Mouse (Mus musculus) layer of hippocampus, adult 11-12 months (tissue): ENCODE data around the gene Grip1.

Source experiments
- DNase-seq: peaks from one replicate; pipeline ENCODE4 v3.0.0; 2022; ENCODE audit warnings: low spot score

Grip1 gene

DNA sequence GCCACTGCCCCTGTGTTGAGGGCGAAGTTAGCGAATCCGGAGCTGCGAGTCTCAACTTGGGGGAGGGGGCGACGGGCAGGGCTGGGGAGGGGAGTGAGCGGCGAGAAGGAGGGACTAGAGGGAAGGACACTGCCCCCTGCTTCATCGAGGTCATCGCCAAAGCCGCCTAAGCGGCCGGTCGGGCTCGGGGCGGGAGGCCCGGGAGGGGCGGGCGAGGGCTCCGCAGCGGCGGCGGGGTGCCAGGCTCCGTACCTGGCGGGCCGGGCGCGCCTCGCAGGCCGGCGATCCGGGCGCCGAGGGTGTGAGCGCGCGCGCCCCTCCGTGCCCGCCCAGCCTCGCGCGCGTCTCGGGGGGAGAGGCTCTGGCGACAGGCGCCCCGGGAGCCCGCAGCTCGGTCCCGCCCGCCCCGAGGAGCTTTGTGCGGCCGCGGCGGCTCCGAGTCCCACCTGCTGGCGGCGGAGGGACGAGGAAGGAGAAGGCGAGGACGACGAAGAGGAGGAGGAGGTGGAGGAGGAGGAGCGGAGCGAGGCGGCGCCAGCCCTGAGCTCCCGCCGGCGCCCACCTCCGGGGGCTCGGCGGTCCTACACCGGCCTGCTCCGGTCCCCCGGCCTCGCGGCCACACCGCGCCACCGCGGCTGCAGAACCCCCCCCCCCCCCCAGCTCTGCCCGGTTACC is at the start of gene Grip1:
Gene Grip1 (plus strand): TSS at position 400 of the 675 bp plus-strand sequence.
- peak; percentile 10 for DNase-seq

GRCm38 (mm10) chr10:119405103-119405502 is 48.5 kb upstream of the Grip1 start:
- no peak for DNase-seq

GRCm38 (mm10) chr10:119405612-119406011 is 48.0 kb upstream of the Grip1 start:
- DNase-seq = no peak

DNA sequence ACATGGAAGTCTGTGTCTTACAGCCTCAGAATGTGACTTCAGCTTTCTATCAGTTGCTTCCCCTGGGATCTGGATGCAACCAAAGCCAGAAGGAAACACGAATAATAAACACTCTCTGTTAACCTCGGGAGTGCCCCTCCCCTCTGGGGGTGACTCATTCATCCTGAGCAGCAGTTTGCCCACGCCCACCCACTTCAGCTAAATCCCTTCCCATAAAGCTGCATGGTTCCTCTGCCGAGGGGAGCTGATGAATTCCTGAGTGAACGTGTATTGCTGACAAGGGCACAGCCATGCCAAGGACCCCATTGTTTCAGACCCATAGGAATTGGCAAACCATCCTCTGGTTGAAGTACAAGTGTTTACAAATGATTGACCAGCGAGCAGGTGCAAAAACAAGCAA is 45.3 kb upstream of the Grip1 start:
- peak; percentile 14 for DNase-seq

DNA sequence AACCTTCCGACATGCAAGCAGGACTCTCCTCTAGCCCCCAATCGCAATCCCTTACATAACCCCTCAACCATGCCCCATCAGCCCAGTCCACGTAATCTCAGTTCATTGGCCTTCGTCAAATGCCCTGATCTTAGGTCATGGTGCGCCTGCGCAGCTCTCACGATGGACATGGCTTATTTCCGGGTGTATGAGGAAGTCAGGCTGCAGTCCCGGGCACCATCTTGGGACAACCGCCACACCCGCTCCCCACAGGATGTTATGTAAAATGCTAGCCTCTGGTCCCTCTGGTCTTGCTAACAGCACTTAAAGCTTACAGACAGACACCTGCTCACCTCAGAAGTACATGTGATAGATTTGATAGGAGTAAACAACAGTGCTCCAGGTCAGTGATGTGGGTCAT is 40.4 kb upstream of the Grip1 start:
- DNase-seq = no peak

GRCm38 (mm10) chr10:119415106-119415505 is 38.5 kb upstream of the Grip1 start:
- DNase-seq = no peak

DNA sequence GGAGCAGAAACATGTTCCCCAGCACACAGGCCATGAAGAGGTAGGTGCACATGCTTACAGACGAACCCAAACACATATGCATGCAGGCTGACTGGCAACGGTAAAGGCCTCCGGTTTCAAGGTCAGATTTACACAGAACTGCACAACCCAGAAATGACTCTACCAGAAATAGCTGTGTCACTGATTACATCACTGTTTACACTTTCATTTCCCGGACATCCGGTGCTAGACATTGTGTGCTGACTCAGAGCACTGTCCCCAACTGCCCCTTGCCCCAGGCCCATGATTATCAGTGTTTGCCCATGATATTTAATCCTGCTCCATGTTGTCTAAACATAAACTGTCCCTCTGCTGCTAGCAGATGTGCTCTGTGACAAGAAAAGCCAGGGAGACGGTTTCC is 32.2 kb upstream of the Grip1 start:
- no peak for DNase-seq

GRCm38 (mm10) chr10:119423821-119424534 is 29.7 kb upstream of the Grip1 start:
- no peak for DNase-seq

DNA sequence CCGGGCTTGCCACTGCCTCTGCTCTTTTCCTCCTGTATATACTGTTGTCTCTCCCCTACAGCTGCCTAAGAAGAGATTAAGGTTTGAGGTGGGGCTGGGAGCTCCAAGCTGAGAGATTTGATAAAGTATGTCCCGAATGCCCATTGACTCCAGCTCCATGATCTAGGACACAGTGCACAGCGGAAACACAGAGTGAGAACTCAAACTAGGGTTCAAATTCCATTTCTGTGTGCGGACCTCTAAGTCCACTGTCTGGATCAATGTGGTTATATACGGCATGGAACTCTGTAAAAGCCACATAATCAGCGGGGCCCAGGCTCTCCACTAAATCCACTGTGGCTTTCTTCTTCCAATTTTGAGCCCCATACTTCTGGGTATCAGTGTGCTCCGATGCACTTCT is 26.0 kb upstream of the Grip1 start:
- DNase-seq = no peak

GRCm38 (mm10) chr10:119428106-119428505 is 25.5 kb upstream of the Grip1 start:
- no peak for DNase-seq

- DNase-seq = no peak
These were observed 23.4 kb upstream of the Grip1 start for GRCm38 (mm10) chr10:119430240-119430639.

- DNase-seq = no peak
These were observed 21.8 kb upstream of the Grip1 start for GRCm38 (mm10) chr10:119431801-119432200.

DNA sequence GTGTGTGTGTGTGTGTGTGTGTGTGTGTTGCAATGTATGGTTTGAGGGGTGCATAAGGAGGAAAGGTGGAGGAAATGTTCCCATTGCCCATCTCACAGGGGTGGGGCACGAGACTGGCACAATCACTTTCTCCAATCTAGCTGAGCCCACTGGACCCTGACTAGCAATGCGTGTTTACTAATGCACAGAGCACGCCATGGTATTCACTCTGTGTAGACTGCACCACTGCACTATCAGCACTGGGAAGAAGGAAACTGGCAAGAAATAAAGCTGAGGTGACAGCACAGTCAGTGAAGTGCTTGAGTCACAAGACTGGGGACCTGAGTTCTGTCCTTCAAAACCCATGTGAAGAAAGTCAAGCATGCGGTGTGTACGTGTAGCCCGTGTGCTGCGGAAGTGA is 17.8 kb upstream of the Grip1 start:
- DNase-seq = no peak

DNA sequence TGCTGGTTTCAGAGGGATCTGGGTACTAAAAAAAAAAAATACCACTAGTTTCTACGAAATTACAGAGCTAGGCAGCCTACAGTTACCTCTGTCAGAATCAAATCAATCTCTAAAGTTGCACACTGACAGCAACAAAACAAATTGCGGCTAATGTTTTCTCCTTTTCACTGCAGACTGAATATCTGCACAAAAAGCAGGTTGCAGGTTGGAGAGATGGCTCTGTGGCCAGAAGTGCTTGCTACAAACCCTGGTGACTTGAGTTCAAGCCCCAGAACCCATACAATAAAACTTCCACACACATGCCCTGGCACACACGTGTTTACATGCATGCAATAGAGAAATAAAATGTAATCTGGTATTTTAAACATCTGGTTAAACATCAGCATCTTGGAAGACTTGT is 16.3 kb upstream of the Grip1 start:
- no peak for DNase-seq

DNA sequence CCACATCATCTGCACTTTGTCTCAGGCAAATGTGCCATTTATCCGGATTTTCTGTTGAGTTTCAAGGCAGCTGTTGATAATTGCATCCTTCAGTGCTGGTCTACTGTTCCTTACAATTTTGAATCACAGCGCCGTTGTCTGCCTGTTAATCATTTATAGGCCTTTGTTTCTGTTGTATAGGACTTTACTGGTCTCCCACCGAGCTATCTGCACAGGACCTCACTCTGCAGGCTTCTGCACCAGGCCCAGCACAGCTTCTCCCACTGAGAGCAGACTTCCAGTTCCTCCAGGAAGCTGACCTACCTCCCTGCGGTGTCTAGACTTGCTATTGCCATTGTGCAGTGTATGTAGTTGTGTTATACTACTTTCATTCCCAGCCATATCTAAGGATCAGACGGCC is 11.9 kb upstream of the Grip1 start:
- DNase-seq = no peak

- no peak for DNase-seq
These were observed 6.2 kb upstream of the Grip1 start for GRCm38 (mm10) chr10:119447392-119447914.

DNA sequence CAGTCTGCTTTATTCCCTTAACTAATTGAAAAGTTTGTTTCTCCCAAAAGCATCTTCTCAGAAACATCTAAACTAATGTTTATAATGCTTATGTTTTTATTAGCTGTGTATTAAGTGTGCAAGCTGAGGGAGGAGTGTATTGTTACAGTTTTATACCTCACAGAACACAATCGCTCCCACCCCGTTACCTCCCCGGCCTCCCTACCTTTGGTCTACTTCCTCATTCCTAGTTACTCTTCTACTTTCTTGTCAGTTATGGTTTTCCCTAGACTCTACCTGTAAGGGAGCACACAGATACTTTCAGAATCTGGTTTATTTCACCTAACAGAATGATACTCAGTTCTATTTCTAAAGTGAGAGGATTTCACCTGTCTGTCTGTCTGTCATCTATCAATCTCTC is 5.7 kb upstream of the Grip1 start:
- DNase-seq = no peak

GRCm38 (mm10) chr10:119452698-119453097 is 932 bp upstream of the Grip1 start:
- no peak for DNase-seq

GRCm38 (mm10) chr10:119454106-119454667 is 557 bp downstream of the Grip1 start:
- DNase-seq = no peak

GRCm38 (mm10) chr10:119454668-119455542 is 1.3 kb downstream of the Grip1 start:
- DNase-seq = no peak

GRCm38 (mm10) chr10:119455543-119455940 is 1.9 kb downstream of the Grip1 start:
- no peak for DNase-seq

GRCm38 (mm10) chr10:119457121-119457520 is 3.5 kb downstream of the Grip1 start:
- no peak for DNase-seq
